Mouse (Mus musculus) heart, adult 2 months (tissue): ENCODE results near the gene Sobp.

Experiments
- CTCF ChIP-seq: fragments of 200-600 bp; IDR thresholded peaks from 2 replicates; pipeline ENCODE4 v1.8.1; 2022; ENCODE audit warnings: antibody characterized with exemption, mild to moderate bottlenecking, moderate library complexity
- EP300 ChIP-seq: fragments of 200-500 bp; IDR thresholded peaks from 2 replicates; pipeline ENCODE4 v1.6.1; 2011; ENCODE audit warnings: low read depth, low read length, control low read depth; ENCODE audit not compliant: insufficient read depth
- POLR2A ChIP-seq: fragments of 200-500 bp; IDR thresholded peaks from 2 replicates; pipeline ENCODE4 v1.6.1; 2011; ENCODE audit warnings: mild to moderate bottlenecking, low read depth, low read length, control low read depth; ENCODE audit not compliant: insufficient read depth

DNA sequence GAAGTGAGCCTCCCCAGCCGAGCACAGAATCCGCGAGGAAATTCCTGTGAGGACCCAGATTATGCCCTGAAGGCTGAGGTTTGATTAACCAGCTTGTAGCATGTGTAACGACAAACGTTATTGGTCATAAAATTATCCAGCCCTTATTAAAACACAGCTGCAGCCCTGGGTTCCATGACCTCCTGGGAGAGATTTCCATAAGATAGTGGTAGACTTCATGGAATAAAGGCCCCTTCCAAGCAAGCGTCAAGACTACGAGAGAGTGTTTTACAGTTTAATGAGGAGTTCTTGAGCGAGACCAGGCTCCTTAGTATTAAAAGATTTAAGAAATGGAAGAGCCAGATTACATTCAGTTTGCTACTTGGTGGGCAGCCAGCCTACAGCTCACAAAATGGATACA, 76.6 kb downstream of the Sobp start:
- TF ChIP-seq CTCF (no peak), POLR2A (no peak), EP300 (no peak)
